Mouse (Mus musculus): ENCODE data around the gene Cd3d. TPM values are rescaled to one million over a fixed set of nuclear protein-coding genes. Genes with fewer than 3 reads are reported as not detected.
A peak's percentile ranks its signal among the peaks of the same experiment; 100 is the strongest.

The Cd3d gene
- polyA plus RNA-seq (2015; fragmentation: Nextera tagmentation; extraction: Ambion mirVana): not detected in 2 replicates

DNA sequence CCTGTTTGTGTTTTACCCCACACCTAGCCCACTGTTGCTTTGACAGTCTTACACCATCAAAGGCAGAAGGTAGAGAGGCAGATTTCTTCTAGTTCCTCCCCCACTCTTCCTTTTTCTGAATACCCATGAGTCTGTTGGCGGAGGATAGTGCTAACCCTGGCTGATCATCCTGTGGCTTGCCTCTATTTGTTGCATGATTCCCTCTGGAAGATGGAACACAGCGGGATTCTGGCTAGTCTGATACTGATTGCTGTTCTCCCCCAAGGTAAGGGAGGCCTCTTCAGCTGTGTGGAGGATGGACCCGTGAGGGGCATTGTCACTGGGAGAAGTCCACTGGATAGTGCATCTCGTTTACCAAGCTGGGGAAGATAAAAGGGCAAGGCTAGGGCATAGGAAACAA is at the start of gene Cd3d:
TSS of gene Cd3d (plus strand) at position 111 of the 400 bp plus-strand sequence.
- Histone ChIP-seq H3K9me3 (ENCODE audit: control insufficient read depth, low read length) (no peaks in the 10 kb centered on the region), H3K4me1 (ENCODE audit: control insufficient read depth, insufficient read depth, low read depth, low read length) (no peaks in the 10 kb centered on the region), H3K27ac (ENCODE audit: low read depth, low read length) (no peak within 1 kb of the TSS), H3K27me3 (replicated peaks; ENCODE audit: control insufficient read depth, insufficient read depth, low read length) (no peaks in the 10 kb centered on the region), H3K4me2 (ENCODE audit: low read length) (no peak within 1 kb of the TSS), H3K36me3 (ENCODE audit: control insufficient read depth, insufficient read depth, low read length) (no peaks in the 10 kb centered on the region), H3K4me3 (ENCODE audit: low read length) (no peak within 1 kb of the TSS), H3K9ac (ENCODE audit: low read depth, low read length) (no peak within 1 kb of the TSS)
- no peak for ATAC-seq
- 84% methylated on average over 4 of the region's 4 CpGs for WGBS

DNA sequence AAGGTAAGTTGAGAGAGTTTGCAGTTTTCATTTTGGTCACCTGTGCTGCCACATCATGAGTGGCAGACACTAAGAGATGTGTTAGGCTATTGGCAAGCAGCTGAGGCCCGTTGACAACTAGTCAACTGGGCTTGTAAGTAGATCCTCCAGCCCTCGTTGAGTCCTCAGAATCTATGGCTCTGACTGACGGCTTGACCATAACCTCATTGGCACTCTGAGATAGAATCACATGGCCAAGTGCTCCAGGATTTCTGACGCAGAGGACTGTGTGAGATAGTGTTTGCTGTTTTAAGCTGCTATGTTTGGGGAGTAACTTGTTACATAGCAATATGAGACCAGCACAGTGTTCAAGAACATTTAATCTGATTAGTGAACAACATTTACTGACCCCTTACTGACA is 39.8 kb upstream of the Cd3d start:
- Histone ChIP-seq H3K27me3 (replicated peaks; ENCODE audit: control insufficient read depth, insufficient read depth, low read length) (no peaks in the 10 kb centered on the region), H3K4me2 (ENCODE audit: low read length) (no peak overlapping the region), H3K27ac (ENCODE audit: low read depth, low read length) (no peak overlapping the region), H3K9me3 (ENCODE audit: control insufficient read depth, low read length) (no peaks in the 10 kb centered on the region), H3K4me3 (ENCODE audit: low read length) (no peak overlapping the region), H3K9ac (ENCODE audit: low read depth, low read length) (no peak overlapping the region), H3K4me1 (ENCODE audit: control insufficient read depth, insufficient read depth, low read depth, low read length) (no peaks in the 10 kb centered on the region), H3K36me3 (ENCODE audit: control insufficient read depth, insufficient read depth, low read length) (peaks cover 42% of the 10 kb centered on the region)
- no peak for ATAC-seq
- WGBS: 93% methylated on average over 4 of the region's 4 CpGs

DNA sequence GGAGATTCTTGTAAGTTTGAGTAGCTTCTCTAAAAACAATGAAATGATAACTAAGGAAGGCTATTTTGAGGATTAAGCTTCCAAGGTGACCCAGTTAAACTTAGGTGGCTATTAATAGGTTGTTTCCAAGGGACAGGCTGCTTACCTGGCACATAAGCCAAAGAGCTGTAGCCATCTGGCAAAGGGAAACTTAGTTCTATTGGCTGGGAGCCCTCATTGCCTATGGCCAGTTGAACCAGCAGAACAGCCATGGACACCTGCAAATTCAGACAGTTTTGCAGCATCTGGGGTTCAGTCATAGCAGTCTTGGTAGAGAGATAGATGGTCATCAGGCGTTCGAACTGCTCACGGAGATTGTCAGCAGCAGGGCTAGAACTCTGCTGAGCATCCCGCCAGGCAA is 39.2 kb upstream of the Cd3d start:
- no peaks in the 10 kb centered on the region for H3K4me1 ChIP-seq (ENCODE audit: control insufficient read depth, insufficient read depth, low read depth, low read length)
- no peaks in the 10 kb centered on the region for H3K9me3 ChIP-seq (ENCODE audit: control insufficient read depth, low read length)
- 98% methylated on average over 4 of the region's 4 CpGs for WGBS
- H3K27me3 ChIP-seq (replicated peaks; ENCODE audit: control insufficient read depth, insufficient read depth, low read length): no peaks in the 10 kb centered on the region
- no peak overlapping the region for H3K27ac ChIP-seq (ENCODE audit: low read depth, low read length)
- H3K4me2 ChIP-seq (ENCODE audit: low read length): no peak overlapping the region
- no peak overlapping the region for H3K9ac ChIP-seq (ENCODE audit: low read depth, low read length)
- H3K36me3 ChIP-seq (ENCODE audit: control insufficient read depth, insufficient read depth, low read length): peaks cover 35% of the 10 kb centered on the region
- H3K4me3 ChIP-seq (ENCODE audit: low read length): no peak overlapping the region
- no peak for ATAC-seq

DNA sequence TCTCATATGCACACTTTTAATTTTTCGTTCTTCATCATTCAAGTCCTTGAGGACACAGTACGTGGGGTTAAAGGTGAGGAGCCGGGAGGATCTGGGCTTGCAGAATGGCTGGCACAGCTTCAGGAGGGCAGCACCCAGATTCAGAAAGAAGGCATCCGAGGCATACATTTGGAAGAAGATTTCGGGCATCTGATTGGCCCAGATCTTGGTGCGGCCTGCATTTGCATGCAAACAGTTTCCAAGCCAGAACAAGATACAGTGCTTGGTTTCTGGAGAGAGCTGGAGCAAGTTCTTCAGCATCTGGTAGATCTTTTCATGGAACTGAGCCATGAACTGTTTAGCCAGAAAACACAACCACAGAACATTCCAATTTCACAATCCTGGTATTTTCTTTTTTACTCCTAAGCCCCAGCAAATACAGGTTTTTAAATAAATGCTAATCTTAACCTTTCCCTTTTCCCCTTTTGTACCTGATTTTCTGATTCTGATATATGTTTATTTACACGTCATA is 35.3 kb upstream of the Cd3d start:
- Histone ChIP-seq H3K27me3 (replicated peaks; ENCODE audit: control insufficient read depth, insufficient read depth, low read length) (no peaks in the 10 kb centered on the region), H3K36me3 (ENCODE audit: control insufficient read depth, insufficient read depth, low read length) (peaks cover 40% of the 10 kb centered on the region), H3K4me1 (ENCODE audit: control insufficient read depth, insufficient read depth, low read depth, low read length) (no peaks in the 10 kb centered on the region), H3K4me2 (ENCODE audit: low read length) (no peak overlapping the region), H3K4me3 (ENCODE audit: low read length) (no peak overlapping the region), H3K27ac (ENCODE audit: low read depth, low read length) (no peak overlapping the region), H3K9ac (ENCODE audit: low read depth, low read length) (no peak overlapping the region), H3K9me3 (ENCODE audit: control insufficient read depth, low read length) (no peaks in the 10 kb centered on the region)
- 94% methylated on average over 7 of the region's 7 CpGs for WGBS
- no peak for ATAC-seq

DNA sequence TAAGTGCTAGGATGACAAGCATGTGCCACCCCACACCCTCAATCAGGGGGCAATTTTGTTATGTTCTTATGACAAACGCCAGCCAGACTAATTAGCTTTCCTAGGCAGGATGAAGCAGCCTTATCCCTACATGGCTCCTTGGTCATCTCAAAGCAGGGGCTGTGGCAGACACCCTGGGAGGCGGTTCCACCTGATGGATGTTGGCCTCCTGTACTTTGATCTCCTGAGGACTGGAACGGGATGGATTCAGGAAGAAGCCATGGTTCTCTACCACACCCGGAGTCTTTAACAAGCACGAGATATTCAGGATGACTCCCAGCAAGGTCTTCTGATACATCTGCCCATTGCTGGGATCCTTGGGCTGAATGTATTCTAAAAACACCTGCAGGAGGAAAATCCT is 33.8 kb upstream of the Cd3d start:
- no peaks in the 10 kb centered on the region for H3K27me3 ChIP-seq (replicated peaks; ENCODE audit: control insufficient read depth, insufficient read depth, low read length)
- no peak overlapping the region for H3K9ac ChIP-seq (ENCODE audit: low read depth, low read length)
- peaks cover 46% of the 10 kb centered on the region for H3K36me3 ChIP-seq (ENCODE audit: control insufficient read depth, insufficient read depth, low read length)
- no peak overlapping the region for H3K27ac ChIP-seq (ENCODE audit: low read depth, low read length)
- no peaks in the 10 kb centered on the region for H3K4me1 ChIP-seq (ENCODE audit: control insufficient read depth, insufficient read depth, low read depth, low read length)
- 87% methylated on average over 5 of the region's 5 CpGs for WGBS
- no peak for ATAC-seq
- no peak overlapping the region for H3K4me2 ChIP-seq (ENCODE audit: low read length)
- no peaks in the 10 kb centered on the region for H3K9me3 ChIP-seq (ENCODE audit: control insufficient read depth, low read length)
- H3K4me3 ChIP-seq (ENCODE audit: low read length): no peak overlapping the region

DNA sequence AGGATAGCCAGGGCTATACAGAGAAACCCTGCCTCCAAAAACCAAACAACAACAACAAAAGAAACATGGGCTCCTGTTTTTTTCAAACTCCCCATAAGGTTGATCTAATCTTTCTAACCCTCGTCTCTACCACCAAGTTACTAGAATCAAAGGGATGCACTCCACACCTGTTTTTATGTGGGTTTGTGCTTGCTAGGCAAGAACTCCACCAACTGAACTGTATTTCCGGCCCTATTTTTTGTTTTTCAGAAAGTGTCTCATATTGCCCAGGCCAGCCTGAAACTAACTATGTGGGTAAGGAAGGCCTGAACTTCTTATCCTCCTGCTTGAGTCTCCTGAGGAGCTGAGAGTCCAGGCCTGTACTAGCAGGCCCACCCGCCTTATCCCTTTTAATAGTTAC is 27.2 kb upstream of the Cd3d start:
- Histone ChIP-seq H3K9ac (ENCODE audit: low read depth, low read length) (no peak overlapping the region), H3K4me2 (ENCODE audit: low read length) (no peak overlapping the region), H3K4me1 (ENCODE audit: control insufficient read depth, insufficient read depth, low read depth, low read length) (no peaks in the 10 kb centered on the region), H3K27me3 (replicated peaks; ENCODE audit: control insufficient read depth, insufficient read depth, low read length) (no peaks in the 10 kb centered on the region), H3K9me3 (ENCODE audit: control insufficient read depth, low read length) (no peaks in the 10 kb centered on the region), H3K4me3 (ENCODE audit: low read length) (no peak overlapping the region), H3K27ac (ENCODE audit: low read depth, low read length) (no peak overlapping the region), H3K36me3 (ENCODE audit: control insufficient read depth, insufficient read depth, low read length) (peaks cover 51% of the 10 kb centered on the region)
- WGBS: 93% methylated on average over 3 of the region's 3 CpGs
- no peak for ATAC-seq

DNA sequence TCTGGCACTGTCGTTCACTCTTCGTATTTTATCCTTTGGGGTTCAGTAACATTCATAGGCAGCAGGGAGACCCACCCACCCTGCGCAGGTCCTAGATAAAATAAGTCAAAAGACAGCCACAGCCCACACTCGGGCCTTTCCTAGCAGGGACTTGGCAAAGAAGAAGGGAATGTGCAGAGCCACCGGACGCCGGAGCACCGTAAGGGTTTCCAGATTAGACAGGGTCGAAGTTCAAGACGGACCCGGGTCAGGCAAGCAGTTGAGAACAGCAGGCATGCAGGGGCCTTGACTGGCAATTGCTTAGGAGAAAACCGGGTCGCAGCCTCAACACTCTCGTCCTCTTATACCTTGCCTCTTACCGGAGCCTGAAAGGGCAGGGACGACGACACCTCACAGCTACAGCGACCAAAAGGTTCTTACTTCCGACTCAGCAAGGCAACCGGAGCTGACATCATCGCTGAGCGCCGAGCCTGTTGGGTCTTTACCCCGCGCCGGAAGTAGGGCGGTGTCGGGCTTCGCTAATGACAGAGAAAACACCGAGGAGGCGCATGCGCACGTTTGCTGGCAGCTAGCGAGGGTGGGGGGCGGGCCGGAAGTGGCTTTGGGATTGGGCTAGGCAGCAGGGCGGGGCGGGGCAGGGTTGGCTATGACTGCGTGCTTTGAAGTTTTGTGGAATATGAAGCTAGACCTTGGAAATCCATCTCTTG is 16.3 kb upstream of the Cd3d start, which contains the start of gene Ube4a:
TSS of gene Ube4a (minus strand) at position 475 of the 707 bp plus-strand sequence.
- peak within 1 kb of the TSS; percentile 76 for H3K27ac ChIP-seq (ENCODE audit: low read depth, low read length)
- peaks cover 13% of the 10 kb centered on the region for H3K4me1 ChIP-seq (ENCODE audit: control insufficient read depth, insufficient read depth, low read depth, low read length)
- H3K27me3 ChIP-seq (replicated peaks; ENCODE audit: control insufficient read depth, insufficient read depth, low read length): peaks cover 2% of the 10 kb centered on the region; the same call in 1 of the 2 replicates
- H3K9me3 ChIP-seq (ENCODE audit: control insufficient read depth, low read length): no peaks in the 10 kb centered on the region
- peak within 1 kb of the TSS; percentile 93 for H3K4me2 ChIP-seq (ENCODE audit: low read length)
- ATAC-seq: peak; percentile 97
- WGBS: under 1% methylated on average over 39 of the region's 39 CpGs
- peak within 1 kb of the TSS; percentile 80 for H3K9ac ChIP-seq (ENCODE audit: low read depth, low read length)
- H3K36me3 ChIP-seq (ENCODE audit: control insufficient read depth, insufficient read depth, low read length): 0 out of 2 replicates have a peak, but pooled peaks cover 3% of the 10 kb centered on the region
- peak within 1 kb of the TSS; percentile 69 for H3K4me3 ChIP-seq (ENCODE audit: low read length)

DNA sequence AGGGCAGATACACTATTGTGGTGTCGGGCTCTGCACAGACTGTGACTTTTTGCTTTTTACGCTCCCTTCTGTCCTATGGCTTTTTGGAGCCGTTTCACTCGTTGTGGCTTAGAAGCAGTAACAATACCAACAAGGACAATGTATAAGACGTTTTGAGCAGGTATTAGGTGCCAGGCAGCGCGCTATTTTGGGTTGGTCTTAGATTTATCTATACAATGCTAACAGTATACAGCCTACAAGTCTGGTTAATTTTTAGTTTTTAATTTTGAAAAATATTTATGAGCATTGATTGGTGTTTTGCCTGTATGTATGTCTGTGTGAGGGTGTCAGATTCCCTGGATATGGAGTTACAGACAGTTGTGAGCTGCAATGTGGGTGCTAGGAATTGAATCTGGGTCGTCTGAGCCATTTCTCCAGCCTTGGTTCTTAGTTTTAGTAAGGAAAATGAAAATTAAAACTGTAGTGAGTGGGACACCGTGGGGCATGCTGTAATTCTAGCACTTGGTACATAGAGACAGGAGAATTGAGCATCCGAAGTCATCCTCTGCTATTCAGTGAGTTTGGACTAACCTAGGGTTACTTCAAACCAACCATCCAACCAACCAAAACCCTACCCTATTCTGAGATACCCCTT is 15.6 kb upstream of the Cd3d start:
- WGBS: 12% methylated on average over 10 of the region's 10 CpGs
- peak overlapping the region; percentile 76 for H3K27ac ChIP-seq (ENCODE audit: low read depth, low read length)
- H3K4me2 ChIP-seq (ENCODE audit: low read length): peak overlapping the region; percentile 85
- peaks cover 5% of the 10 kb centered on the region for H3K27me3 ChIP-seq (replicated peaks; ENCODE audit: control insufficient read depth, insufficient read depth, low read length)
- H3K9me3 ChIP-seq (ENCODE audit: control insufficient read depth, low read length): no peaks in the 10 kb centered on the region
- ATAC-seq: peak; percentile 66; the same call in 1 of the 2 replicates
- peak overlapping the region; percentile 69 for H3K4me3 ChIP-seq (ENCODE audit: low read length)
- peak overlapping the region; percentile 66 for H3K9ac ChIP-seq (ENCODE audit: low read depth, low read length)
- peaks cover 13% of the 10 kb centered on the region for H3K4me1 ChIP-seq (ENCODE audit: control insufficient read depth, insufficient read depth, low read depth, low read length)
- 0 out of 2 replicates have a peak, but pooled peaks cover 3% of the 10 kb centered on the region for H3K36me3 ChIP-seq (ENCODE audit: control insufficient read depth, insufficient read depth, low read length)

DNA sequence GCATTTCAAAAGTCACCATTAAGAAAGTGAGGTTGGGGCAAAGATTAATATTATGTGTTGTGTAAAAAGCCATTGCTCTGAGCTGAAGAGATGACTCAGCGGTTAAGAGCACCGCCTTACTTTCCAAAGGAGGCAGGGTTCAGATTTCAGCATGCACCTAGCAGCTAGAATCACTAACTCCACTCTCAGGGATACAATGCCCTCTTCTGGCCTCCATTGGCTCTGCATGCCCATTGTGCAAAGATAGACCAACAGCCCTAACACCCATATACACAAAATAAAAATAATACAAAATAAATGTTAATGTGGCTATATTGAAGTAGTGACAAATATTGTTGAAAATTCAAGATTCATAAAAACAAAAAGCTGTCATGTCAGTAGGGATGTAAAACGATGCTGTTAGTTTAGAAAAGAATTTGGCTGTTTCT is 14.8 kb upstream of the Cd3d start:
- Histone ChIP-seq H3K4me2 (ENCODE audit: low read length) (no peak overlapping the region), H3K27ac (ENCODE audit: low read depth, low read length) (no peak overlapping the region), H3K4me3 (ENCODE audit: low read length) (no peak overlapping the region), H3K9ac (ENCODE audit: low read depth, low read length) (no peak overlapping the region), H3K9me3 (ENCODE audit: control insufficient read depth, low read length) (no peaks in the 10 kb centered on the region), H3K36me3 (ENCODE audit: control insufficient read depth, insufficient read depth, low read length) (no peaks in the 10 kb centered on the region), H3K27me3 (replicated peaks; ENCODE audit: control insufficient read depth, insufficient read depth, low read length) (peaks cover 5% of the 10 kb centered on the region), H3K4me1 (ENCODE audit: control insufficient read depth, insufficient read depth, low read depth, low read length) (peaks cover 13% of the 10 kb centered on the region)
- no peak for ATAC-seq
- WGBS: 28% methylated on average over 3 of the region's 3 CpGs

Measured in hindbrain, embryonic 16.5 days (tissue).